Mouse (Mus musculus): ENCODE measurements around the gene Xrra1. TPM values are rescaled to one million over a fixed set of nuclear protein-coding genes. Genes with fewer than 3 reads are reported as not detected.
"Not testable (repeated sequence)": the region's sequence is repeated elsewhere in the genome, so short reads cannot be mapped to it uniquely, and the experiment has no call there.

Xrra1 gene
- total RNA-seq, 2 experiments from 2014 or later: not detected

GRCm38 (mm10) chr7:99935758-99936157, 76.8 kb downstream of the Xrra1 start:
- ATAC-seq (replicated peaks; ENCODE audit: low FRiP score, poor library complexity, severe bottlenecking): no peak

- no peak for ATAC-seq (replicated peaks; ENCODE audit: low FRiP score, poor library complexity, severe bottlenecking)
Measured at GRCm38 (mm10) chr7:99940669-99941068, 81.8 kb downstream of the Xrra1 start.

GRCm38 (mm10) chr7:99944520-99944919, 85.6 kb downstream of the Xrra1 start:
- ATAC-seq (replicated peaks; ENCODE audit: low FRiP score, poor library complexity, severe bottlenecking): no peak

GRCm38 (mm10) chr7:99945012-99945411, 86.1 kb downstream of the Xrra1 start:
- not testable (repeated sequence) for ATAC-seq (replicated peaks; ENCODE audit: low FRiP score, poor library complexity, severe bottlenecking)

DNA sequence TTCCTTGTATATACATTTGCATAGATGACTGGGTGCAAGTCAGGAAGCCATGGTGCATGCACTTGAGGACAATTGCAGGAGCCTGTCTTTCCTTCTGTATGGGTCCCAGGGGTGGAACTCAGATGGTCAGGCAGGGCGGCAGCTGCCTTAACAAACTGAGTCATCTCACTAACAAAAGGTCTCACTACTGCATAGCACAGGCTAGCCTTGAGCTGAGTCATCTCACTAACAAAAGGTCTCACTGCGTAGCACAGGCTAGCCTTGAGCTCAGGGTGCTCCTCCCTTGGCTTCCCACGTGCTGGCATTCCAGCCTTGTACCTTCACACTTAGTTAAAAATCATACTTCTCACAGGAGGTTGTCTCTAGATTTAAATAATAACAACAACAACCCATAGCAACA, 87.0 kb downstream of the Xrra1 start:
- ATAC-seq (replicated peaks; ENCODE audit: low FRiP score, poor library complexity, severe bottlenecking): no peak

GRCm38 (mm10) chr7:99946356-99946755, 87.4 kb downstream of the Xrra1 start:
- no peak for ATAC-seq (replicated peaks; ENCODE audit: low FRiP score, poor library complexity, severe bottlenecking)

- no peak for ATAC-seq (replicated peaks; ENCODE audit: low FRiP score, poor library complexity, severe bottlenecking)
Measured at GRCm38 (mm10) chr7:99947329-99947728, 88.4 kb downstream of the Xrra1 start.

GRCm38 (mm10) chr7:99953442-99954098, 94.7 kb downstream of the Xrra1 start:
- ATAC-seq (replicated peaks; ENCODE audit: low FRiP score, poor library complexity, severe bottlenecking): no peak

- ATAC-seq (replicated peaks; ENCODE audit: low FRiP score, poor library complexity, severe bottlenecking): no peak
Measured at GRCm38 (mm10) chr7:99954212-99954611, 95.3 kb downstream of the Xrra1 start.

DNA sequence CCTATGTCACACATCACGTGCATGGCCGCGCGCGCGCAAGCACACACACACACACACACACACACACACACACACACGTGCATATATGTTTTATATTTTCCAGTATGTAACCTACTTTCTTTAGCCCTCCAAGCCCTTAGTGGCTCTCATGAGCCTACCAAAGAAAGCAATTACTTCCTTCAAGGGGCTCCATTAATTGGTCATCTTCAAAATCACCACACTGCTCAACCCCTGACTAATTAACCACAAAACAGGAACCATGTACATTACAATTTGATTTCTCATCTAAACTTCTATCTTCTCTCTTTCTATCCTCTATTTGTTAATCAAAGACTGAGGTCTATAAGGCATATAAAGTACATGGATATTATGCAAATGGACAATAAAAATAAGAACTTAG, 97.2 kb downstream of the Xrra1 start:
- ATAC-seq (replicated peaks; ENCODE audit: low FRiP score, poor library complexity, severe bottlenecking): no peak

- ATAC-seq (replicated peaks; ENCODE audit: low FRiP score, poor library complexity, severe bottlenecking): no peak
Measured at GRCm38 (mm10) chr7:99957226-99957965, 98.5 kb downstream of the Xrra1 start.

DNA sequence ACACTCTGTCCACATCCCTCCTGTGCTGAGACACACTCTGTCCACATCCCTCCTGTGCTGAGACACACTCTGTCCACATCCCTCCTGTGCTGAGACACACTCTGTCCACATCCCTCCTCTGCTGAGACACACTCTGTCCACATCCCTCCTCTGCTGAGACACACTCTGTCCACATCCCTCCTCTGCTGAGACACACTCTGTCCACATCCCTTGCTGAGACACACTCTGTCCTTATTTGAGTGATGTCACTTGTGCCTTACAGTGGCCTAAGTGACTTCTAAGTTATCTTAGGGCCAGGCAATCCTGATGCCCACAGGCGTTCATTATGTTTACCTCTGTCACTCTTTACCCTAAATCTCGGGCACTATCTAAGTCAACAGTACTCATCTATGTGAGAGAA, 101.7 kb downstream of the Xrra1 start:
- not testable (repeated sequence) for ATAC-seq (replicated peaks; ENCODE audit: low FRiP score, poor library complexity, severe bottlenecking)

GRCm38 (mm10) chr7:99961518-99961917, 102.6 kb downstream of the Xrra1 start:
- no peak for ATAC-seq (replicated peaks; ENCODE audit: low FRiP score, poor library complexity, severe bottlenecking)

DNA sequence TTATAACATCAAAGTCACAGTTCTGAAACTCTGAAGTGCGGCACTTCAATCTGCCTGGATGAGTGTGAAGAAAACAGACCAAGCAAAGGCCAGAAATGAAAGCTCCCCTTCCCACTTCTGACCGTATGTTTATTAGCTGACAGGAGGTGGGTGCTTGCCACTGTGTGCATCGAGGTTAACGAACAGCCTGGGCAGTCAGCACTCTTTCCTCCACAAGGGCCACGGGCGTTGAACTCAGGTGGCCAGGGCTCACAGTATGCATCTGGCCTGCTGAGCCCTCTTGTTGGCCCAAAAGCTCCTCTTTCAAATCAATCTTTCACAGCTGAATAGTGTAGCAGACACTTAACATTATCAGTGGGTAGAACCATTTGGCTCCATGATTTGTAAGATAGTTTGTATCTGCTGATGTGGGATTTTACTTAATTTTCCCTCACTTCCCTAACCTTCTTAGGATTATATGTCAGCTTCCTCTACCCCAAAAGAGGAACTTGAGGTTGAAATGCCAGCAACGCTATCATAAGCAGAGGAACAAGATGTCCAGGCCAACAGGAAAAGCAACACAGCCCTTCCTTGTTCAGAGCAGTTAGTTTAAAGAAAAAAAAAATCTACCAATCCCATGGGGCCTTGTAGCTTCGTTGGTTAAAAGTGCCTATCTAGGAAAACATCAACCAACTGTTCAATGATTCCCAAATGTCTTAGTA, 103.8 kb downstream of the Xrra1 start:
- no peak for ATAC-seq (replicated peaks; ENCODE audit: low FRiP score, poor library complexity, severe bottlenecking)

- ATAC-seq (replicated peaks; ENCODE audit: low FRiP score, poor library complexity, severe bottlenecking): no peak
Measured at GRCm38 (mm10) chr7:99963237-99963860, 104.4 kb downstream of the Xrra1 start.

- ATAC-seq (replicated peaks; ENCODE audit: low FRiP score, poor library complexity, severe bottlenecking): no peak
Measured at GRCm38 (mm10) chr7:99965020-99965841, 106.3 kb downstream of the Xrra1 start.

GRCm38 (mm10) chr7:99966011-99966721, 107.2 kb downstream of the Xrra1 start:
- no peak for ATAC-seq (replicated peaks; ENCODE audit: low FRiP score, poor library complexity, severe bottlenecking)

Measured in erythroblast, adult 5-6 weeks (primary cell).